Mouse (Mus musculus) neural tube, embryonic 15.5 days (tissue): ENCODE data around the gene Sall2. TPM values are rescaled to one million over a fixed set of nuclear protein-coding genes. Genes with fewer than 3 reads are reported as not detected.
A peak's percentile ranks its signal among the peaks of the same experiment; 100 is the strongest.

Experiments
- ATAC-seq: fragments of 200-750 bp; cut with Nextera tagmentation; 2 replicates; pipeline ENCODE4 v1.8.0; 2017; ENCODE audit warnings: mild to moderate bottlenecking, moderate TSS enrichment, moderate library complexity; ENCODE audit not compliant: low FRiP score
- H3K27ac ChIP-seq: fragments of 300-500 bp; sonication (generic); replicated peaks from 2 replicates; pipeline ENCODE4 v1.5.1; 2015; ENCODE audit warnings: mild to moderate bottlenecking, inconsistent platforms
- H3K27me3 ChIP-seq: fragments of 300-500 bp; sonication (generic); replicated peaks from 2 replicates; pipeline ENCODE4 v1.6.1; 2015; ENCODE audit warnings: inconsistent platforms
- H3K36me3 ChIP-seq: fragments of 300-500 bp; sonication (generic); 2 replicates; pipeline ENCODE4 v1.6.1; 2015; ENCODE audit warnings: inconsistent platforms
- H3K4me1 ChIP-seq: fragments of 300-500 bp; sonication (generic); 2 replicates; pipeline ENCODE4 v1.6.1; 2015; ENCODE audit warnings: inconsistent platforms
- H3K4me2 ChIP-seq: fragments of 300-500 bp; sonication (generic); 2 replicates; pipeline ENCODE4 v1.6.1; 2015; ENCODE audit warnings: inconsistent platforms, mild to moderate bottlenecking, moderate library complexity
- H3K4me3 ChIP-seq: fragments of 300-500 bp; sonication (generic); replicated peaks from 2 replicates; pipeline ENCODE4 v1.5.1; 2015; ENCODE audit warnings: mild to moderate bottlenecking, inconsistent platforms
- H3K9ac ChIP-seq: fragments of 300-500 bp; sonication (generic); replicated peaks from 2 replicates; pipeline ENCODE4 v1.6.1; 2015; ENCODE audit warnings: mild to moderate bottlenecking, inconsistent platforms
- H3K9me3 ChIP-seq: fragments of 300-500 bp; sonication (generic); replicated peaks from 2 replicates; pipeline ENCODE4 v1.6.1; 2016; ENCODE audit warnings: inconsistent platforms
- WGBS: fragments of 180-500 bp; shearing (Covaris S2); methylation state at CpG from one replicate; pipeline ENCODE4 v1.1.7; 2015; ENCODE audit warnings: mixed read lengths; 5-methylcytosine and 5-hydroxymethylcytosine counted together
- polyA plus RNA-seq: library from polyadenylated mRNA; unstranded; fragments of >200 nt; fragmentation: Nextera tagmentation; extraction: Ambion mirVana; gene quantifications from 2 replicates; pipeline ENCODE4 v1.2.1, GENCODE M21; 2015

Sall2 gene
- polyA plus RNA-seq, result 40.0 and 41.6 TPM in 2 replicates

GRCm38 (mm10) chr14:52327910-52328812 is at the start of gene Sall2:
Gene Sall2, minus strand, starts transcription at chr14:52328762.
- Histone ChIP-seq H3K9me3 (no peaks in the 10 kb centered on the region), H3K36me3 (no peaks in the 10 kb centered on the region), H3K27me3 (no peaks in the 10 kb centered on the region), H3K27ac (peak within 1 kb of the TSS; percentile 76), H3K9ac (peak within 1 kb of the TSS; percentile 52), H3K4me1 (peaks cover 22% of the 10 kb centered on the region), H3K4me2 (peak within 1 kb of the TSS; percentile 88), H3K4me3 (peak within 1 kb of the TSS; percentile 48)
- peak; percentile 79 for ATAC-seq
- under 1% methylated on average over 26 of the region's 26 CpGs for WGBS

- H3K4me1 ChIP-seq, result no peaks in the 10 kb centered on the region
- H3K9me3 ChIP-seq, result no peaks in the 10 kb centered on the region
- no peak overlapping the region for H3K4me3 ChIP-seq
- 93% methylated on average over 3 of the region's 3 CpGs for WGBS
- no peak overlapping the region for H3K4me2 ChIP-seq
- no peak for ATAC-seq
- H3K36me3 ChIP-seq, result no peaks in the 10 kb centered on the region
- H3K27ac ChIP-seq, result no peak overlapping the region
- no peaks in the 10 kb centered on the region for H3K27me3 ChIP-seq
- H3K9ac ChIP-seq, result no peak overlapping the region
Observed at GRCm38 (mm10) chr14:52368741-52369140, 40.2 kb upstream of the Sall2 start.

- Histone ChIP-seq H3K36me3 (no peaks in the 10 kb centered on the region), H3K4me2 (no peak within 1 kb of the TSS), H3K9ac (no peak within 1 kb of the TSS), H3K4me1 (no peaks in the 10 kb centered on the region), H3K9me3 (no peaks in the 10 kb centered on the region), H3K27ac (no peak within 1 kb of the TSS), H3K4me3 (no peak within 1 kb of the TSS), H3K27me3 (no peaks in the 10 kb centered on the region)
- ATAC-seq, result no peak
- WGBS, result 74% methylated on average over 4 of the region's 4 CpGs
Observed at GRCm38 (mm10) chr14:52356308-52356707, 27.7 kb upstream of the Sall2 start, which contains the start of gene Olfr1513. Gene Olfr1513, minus strand, starts transcription at chr14:52356408.

- Histone ChIP-seq H3K9me3 (peaks cover 2% of the 10 kb centered on the region; the same call in 1 of the 2 replicates), H3K27ac (peak overlapping the region; percentile 80), H3K4me3 (peak overlapping the region; percentile 40), H3K4me2 (peak overlapping the region; percentile 64), H3K36me3 (no peaks in the 10 kb centered on the region), H3K9ac (peak overlapping the region; percentile 53), H3K4me1 (0 out of 2 replicates have a peak, but pooled peaks cover 8% of the 10 kb centered on the region), H3K27me3 (no peaks in the 10 kb centered on the region)
- ATAC-seq, result peak; percentile 26; the same call in 1 of the 2 replicates
- 66% methylated on average over 6 of the region's 6 CpGs for WGBS
Observed at GRCm38 (mm10) chr14:52339512-52339852, 10.9 kb upstream of the Sall2 start.

- 18% methylated on average over 21 of the region's 21 CpGs for WGBS
- 0 out of 2 replicates have a peak, but pooled peaks cover 8% of the 10 kb centered on the region for H3K4me1 ChIP-seq
- peak overlapping the region; percentile 64 for H3K4me2 ChIP-seq
- ATAC-seq, result peak; percentile 84
- H3K9ac ChIP-seq, result peak overlapping the region; percentile 53
- peak overlapping the region; percentile 40 for H3K4me3 ChIP-seq
- no peaks in the 10 kb centered on the region for H3K36me3 ChIP-seq
- no peaks in the 10 kb centered on the region for H3K27me3 ChIP-seq
- H3K27ac ChIP-seq, result peak overlapping the region; percentile 80
- H3K9me3 ChIP-seq, result no peaks in the 10 kb centered on the region
Observed at GRCm38 (mm10) chr14:52338751-52339511, 10.4 kb upstream of the Sall2 start.

GRCm38 (mm10) chr14:52332171-52332570 is 3.6 kb upstream of the Sall2 start:
- Histone ChIP-seq H3K4me3 (no peak overlapping the region), H3K27me3 (no peaks in the 10 kb centered on the region), H3K9me3 (no peaks in the 10 kb centered on the region), H3K4me1 (peaks cover 6% of the 10 kb centered on the region), H3K27ac (0 out of 2 replicates have a peak overlapping the region, but pooled peaks have one; percentile 63), H3K9ac (no peak overlapping the region), H3K4me2 (no peak overlapping the region), H3K36me3 (no peaks in the 10 kb centered on the region)
- 38% methylated on average over 1 of the region's 3 CpGs for WGBS
- ATAC-seq, result no peak

- Histone ChIP-seq H3K9ac (no peak overlapping the region), H3K27ac (peak overlapping the region; percentile 63), H3K9me3 (no peaks in the 10 kb centered on the region), H3K4me3 (no peak overlapping the region), H3K4me1 (peaks cover 13% of the 10 kb centered on the region), H3K36me3 (no peaks in the 10 kb centered on the region), H3K4me2 (no peak overlapping the region), H3K27me3 (no peaks in the 10 kb centered on the region)
- WGBS, result 11% methylated on average over 4 of the region's 4 CpGs
- no peak for ATAC-seq
Observed at GRCm38 (mm10) chr14:52331069-52331750, 2.6 kb upstream of the Sall2 start.

- Histone ChIP-seq H3K27me3 (no peaks in the 10 kb centered on the region), H3K4me1 (peaks cover 22% of the 10 kb centered on the region), H3K27ac (peak overlapping the region; percentile 76), H3K9me3 (no peaks in the 10 kb centered on the region), H3K4me3 (peak overlapping the region; percentile 48), H3K36me3 (no peaks in the 10 kb centered on the region), H3K9ac (peak overlapping the region; percentile 52), H3K4me2 (peak overlapping the region; percentile 88)
- 1% methylated on average over 14 of the region's 14 CpGs for WGBS
- peak; percentile 79 for ATAC-seq
Observed at GRCm38 (mm10) chr14:52327375-52327901, 1.1 kb downstream of the Sall2 start.

GRCm38 (mm10) chr14:52325890-52326289 is 2.7 kb downstream of the Sall2 start:
- Histone ChIP-seq H3K36me3 (no peaks in the 10 kb centered on the region), H3K4me2 (peak overlapping the region; percentile 88), H3K27ac (peak overlapping the region; percentile 76; the same call in 1 of the 2 replicates), H3K4me3 (0 out of 2 replicates have a peak overlapping the region, but pooled peaks have one; percentile 4), H3K27me3 (no peaks in the 10 kb centered on the region), H3K4me1 (peaks cover 22% of the 10 kb centered on the region), H3K9ac (no peak overlapping the region; the same call in 1 of the 2 replicates), H3K9me3 (no peaks in the 10 kb centered on the region)
- WGBS, result 4% methylated on average over 4 of the region's 4 CpGs
- peak; percentile 43; the same call in 1 of the 2 replicates for ATAC-seq

- Histone ChIP-seq H3K4me2 (no peak overlapping the region), H3K4me1 (peaks cover 19% of the 10 kb centered on the region), H3K4me3 (no peak overlapping the region), H3K36me3 (peaks cover 3% of the 10 kb centered on the region), H3K9ac (no peak overlapping the region), H3K9me3 (no peaks in the 10 kb centered on the region), H3K27ac (no peak overlapping the region), H3K27me3 (no peaks in the 10 kb centered on the region)
- no peak for ATAC-seq
- WGBS, result 49% methylated on average over 6 of the region's 6 CpGs
Observed at GRCm38 (mm10) chr14:52319361-52319760, 9.2 kb downstream of the Sall2 start.
